8 mouse cellular contexts compared by ENCODE assay signal in genomic region chr5:69556628-69557403, GRCm38 (mm10). TPM values are rescaled to one million over a fixed set of nuclear protein-coding genes. Genes with fewer than 3 reads are reported as not detected.
DNase-seq lines count a peak whose midpoint lies in the region; ATAC-seq lines count a peak whose summit lies in the region.

TSS of gene Guf1 (plus strand) at chr5:69556923.

- peak within 1 kb of the TSS; percentile 56 for H3K4me2 ChIP-seq in hindbrain, embryonic 16.5 days (ENCODE audit: low read length)

- under 1% methylated on average over 60 of the region's 72 CpGs for WGBS in hindbrain, embryonic 16.5 days
- 0% methylated on average over 56 of the region's 72 CpGs for WGBS in macrophage (ENCODE audit: missing documents)

- H3K9ac ChIP-seq in hindbrain, embryonic 16.5 days (ENCODE audit: low read depth, low read length), result peak within 1 kb of the TSS; percentile 99

- no peaks in the 10 kb centered on the region for H3K27me3 ChIP-seq in hindbrain, embryonic 16.5 days (replicated peaks; ENCODE audit: control insufficient read depth, insufficient read depth, low read length)

- peak; percentile 96 for ATAC-seq in hindbrain, embryonic 16.5 days

- H3K27ac ChIP-seq in hindbrain, embryonic 16.5 days (ENCODE audit: low read depth, low read length), result peak within 1 kb of the TSS; percentile 96
- H3K27ac ChIP-seq in macrophage, result no peak within 1 kb of the TSS

- no peaks in the 10 kb centered on the region for H3K9me3 ChIP-seq in hindbrain, embryonic 16.5 days (ENCODE audit: control insufficient read depth, low read length)

- DNase-seq in T-cell, adult 2 months (ENCODE audit: low spot score), result peak; percentile 90
- peak; percentile 97 to 98 for DNase-seq in cerebellum, postnatal 36 days
- DNase-seq in gastrocnemius, adult 18-20 months (ENCODE audit: low spot score), result peak; percentile 96
- DNase-seq in left cerebral cortex, adult 18-20 months (ENCODE audit: low spot score in 2 of 2), result peak; percentile 96 to 97
- DNase-seq in right cerebral cortex, adult 18-20 months, result peak; percentile 95
- DNase-seq in urinary bladder, postnatal 10 days (ENCODE audit: low spot score), result peak; percentile 79

- peaks cover 12% of the 10 kb centered on the region; the same call in 1 of the 2 replicates for H3K79me2 ChIP-seq in macrophage (ENCODE audit: inconsistent target)

- H3K36me3 ChIP-seq in hindbrain, embryonic 16.5 days (ENCODE audit: control insufficient read depth, insufficient read depth, low read length), result peaks cover 5% of the 10 kb centered on the region; the same call in 1 of the 2 replicates
- peaks cover 19% of the 10 kb centered on the region for H3K36me3 ChIP-seq in macrophage (ENCODE audit: inconsistent target)

- peak within 1 kb of the TSS; percentile 95 for H3K4me3 ChIP-seq in hindbrain, embryonic 16.5 days (ENCODE audit: low read length)
- H3K4me3 ChIP-seq in macrophage (ENCODE audit: inconsistent target), result peak within 1 kb of the TSS; percentile 71

- H3K4me1 ChIP-seq in hindbrain, embryonic 16.5 days (ENCODE audit: control insufficient read depth, insufficient read depth, low read depth, low read length), result peaks cover 5% of the 10 kb centered on the region

RNA-seq across cellular contexts. Expression of gene Guf1, which starts in this region (rescaled TPM):
- total RNA-seq in gastrocnemius, adult 18-20 months (2021), result 10 to 100 TPM; 15.7 to 16.0 TPM
- 46.5 and 47.7 TPM in 2 replicates for polyA plus RNA-seq in hindbrain, embryonic 16.5 days (2015; fragmentation: Nextera tagmentation; extraction: Ambion mirVana)
- total RNA-seq in left cerebral cortex, adult 18-20 months (2021), result 10 to 100 TPM; 20.7 to 21.6 TPM
- 100 to 1,000 TPM in 2 of 26 experiments, 10 to 100 TPM in 23, 1 to 10 TPM in 1; 8.4 to 112 (median 46.3) TPM for total RNA-seq in macrophage (2018; cell fraction: chromatin; rRNA removed)
- 10 to 100 TPM in 5 of 26 experiments, 1 to 10 TPM in 21; 5.5 to 12.4 (median 8.3) TPM for total RNA-seq in macrophage (2018; cell fraction: cytosol; rRNA removed)
- 10 to 100 TPM in 23 of 26 experiments, 1 to 10 TPM in 3; 8.6 to 79.1 (median 22.4) TPM for total RNA-seq in macrophage (2018; cell fraction: nucleus; rRNA removed)
- polyA plus RNA-seq in macrophage (2018), result 10.7 to 11.8 TPM (median 10.8 TPM) in 3 replicates
